Mouse (Mus musculus) intestine, embryonic 16.5 days (tissue): ENCODE data around the gene Ccl17. TPM values are rescaled to one million over a fixed set of nuclear protein-coding genes. Genes with fewer than 3 reads are reported as not detected.
A peak's percentile ranks its signal among the peaks of the same experiment; 100 is the strongest.

Source experiments
- ATAC-seq: fragments of 200-750 bp; cut with Nextera tagmentation; 2 replicates; pipeline ENCODE4 v1.8.0; 2017; ENCODE audit warnings: moderate TSS enrichment, moderate library complexity
- H3K27ac ChIP-seq: fragments of 300-500 bp; sonication (generic); 2 replicates; pipeline ENCODE4 v1.5.1; 2014; ENCODE audit warnings: mild to moderate bottlenecking, low read length
- H3K27me3 ChIP-seq: fragments of 300-500 bp; sonication (generic); replicated peaks from 2 replicates; pipeline ENCODE4 v1.6.1; 2014; ENCODE audit warnings: low read length, control low read depth, mixed read lengths; ENCODE audit not compliant: control insufficient read depth, insufficient read depth
- H3K36me3 ChIP-seq: fragments of 300-500 bp; sonication (generic); 2 replicates; pipeline ENCODE4 v1.6.1; 2014; ENCODE audit warnings: low read length, control low read depth; ENCODE audit not compliant: control insufficient read depth, insufficient read depth
- H3K4me1 ChIP-seq: fragments of 300-500 bp; sonication (generic); 2 replicates; pipeline ENCODE4 v1.6.1; 2014; ENCODE audit warnings: low read length, control low read depth, mixed read lengths; ENCODE audit not compliant: control insufficient read depth, insufficient read depth
- H3K4me2 ChIP-seq: fragments of 300-500 bp; sonication (generic); 2 replicates; pipeline ENCODE4 v1.6.1; 2014; ENCODE audit warnings: low read depth, low read length, control low read depth
- H3K4me3 ChIP-seq: fragments of 300-500 bp; sonication (generic); 2 replicates; pipeline ENCODE4 v1.5.1; 2014; ENCODE audit warnings: mild to moderate bottlenecking, low read length
- H3K9ac ChIP-seq: fragments of 300-500 bp; sonication (generic); 2 replicates; pipeline ENCODE4 v1.6.1; 2014; ENCODE audit warnings: low read depth, low read length
- H3K9me3 ChIP-seq: fragments of 300-500 bp; sonication (generic); 2 replicates; pipeline ENCODE4 v1.6.1; 2016; ENCODE audit warnings: low read length, control low read depth; ENCODE audit not compliant: control insufficient read depth
- WGBS: fragments of 180-500 bp; shearing (Covaris S2); extraction: QIAGEN DNeasy Blood & Tissue Kit; methylation state at CpG from one replicate; pipeline ENCODE4 v1.1.7; 2014; 5-methylcytosine and 5-hydroxymethylcytosine counted together
- polyA plus RNA-seq: library from polyadenylated mRNA; unstranded; fragments of >200 nt; fragmentation: Nextera tagmentation; extraction: Ambion mirVana; gene quantifications from 2 replicates; pipeline ENCODE4 v1.2.1, GENCODE M21; 2015

Gene Ccl17
- polyA plus RNA-seq, 1 experiment from 2014 or later, result 0.29 TPM

GRCm38 (mm10) chr8:94785995-94786595 lies 24.2 kb upstream of the Ccl17 start:
- ATAC-seq, result no peak
- H3K27ac ChIP-seq, result peak overlapping the region; percentile 87
- H3K4me1 ChIP-seq, result peaks cover 21% of the 10 kb centered on the region
- H3K4me3 ChIP-seq, result no peak overlapping the region
- H3K36me3 ChIP-seq, result no peaks in the 10 kb centered on the region
- H3K4me2 ChIP-seq, result no peak overlapping the region
- WGBS, result 60% methylated on average over 6 of the region's 6 CpGs
- no peak overlapping the region for H3K9ac ChIP-seq
- no peaks in the 10 kb centered on the region for H3K27me3 ChIP-seq
- H3K9me3 ChIP-seq, result no peaks in the 10 kb centered on the region

GRCm38 (mm10) chr8:94787524-94788501 lies 22.4 kb upstream of the Ccl17 start:
- Histone ChIP-seq H3K9me3 (no peaks in the 10 kb centered on the region), H3K27me3 (no peaks in the 10 kb centered on the region), H3K4me2 (no peak overlapping the region), H3K4me3 (no peak overlapping the region), H3K36me3 (no peaks in the 10 kb centered on the region), H3K4me1 (peaks cover 16% of the 10 kb centered on the region; the same call in 1 of the 2 replicates), H3K27ac (peak overlapping the region; percentile 67), H3K9ac (no peak overlapping the region)
- WGBS, result 67% methylated on average over 15 of the region's 15 CpGs
- peak; percentile 73 for ATAC-seq

- Histone ChIP-seq H3K36me3 (no peaks in the 10 kb centered on the region), H3K4me1 (peaks cover 11% of the 10 kb centered on the region; the same call in 1 of the 2 replicates), H3K27ac (no peak overlapping the region), H3K4me3 (no peak overlapping the region), H3K9me3 (no peaks in the 10 kb centered on the region), H3K4me2 (no peak overlapping the region), H3K9ac (no peak overlapping the region), H3K27me3 (no peaks in the 10 kb centered on the region)
- 73% methylated on average over 10 of the region's 10 CpGs for WGBS
- ATAC-seq, result no peak
Observed at GRCm38 (mm10) chr8:94789256-94789955, 20.8 kb upstream of the Ccl17 start.

- H3K27ac ChIP-seq, result no peak overlapping the region
- H3K4me3 ChIP-seq, result no peak overlapping the region
- no peak overlapping the region for H3K9ac ChIP-seq
- no peak overlapping the region for H3K4me2 ChIP-seq
- H3K9me3 ChIP-seq, result no peaks in the 10 kb centered on the region
- no peaks in the 10 kb centered on the region for H3K27me3 ChIP-seq
- 86% methylated on average over 4 of the region's 4 CpGs for WGBS
- no peaks in the 10 kb centered on the region for H3K36me3 ChIP-seq
- ATAC-seq, result no peak
- H3K4me1 ChIP-seq, result no peaks in the 10 kb centered on the region
Observed at GRCm38 (mm10) chr8:94794368-94794767, 15.9 kb upstream of the Ccl17 start.

- H3K4me3 ChIP-seq, result no peak overlapping the region
- 95% methylated on average over 2 of the region's 2 CpGs for WGBS
- ATAC-seq, result no peak
- no peaks in the 10 kb centered on the region for H3K27me3 ChIP-seq
- no peaks in the 10 kb centered on the region for H3K4me1 ChIP-seq
- H3K27ac ChIP-seq, result no peak overlapping the region
- H3K9ac ChIP-seq, result no peak overlapping the region
- H3K4me2 ChIP-seq, result no peak overlapping the region
- H3K36me3 ChIP-seq, result no peaks in the 10 kb centered on the region
- H3K9me3 ChIP-seq, result no peaks in the 10 kb centered on the region
Observed at GRCm38 (mm10) chr8:94794782-94795181, 15.5 kb upstream of the Ccl17 start.

GRCm38 (mm10) chr8:94800278-94800968 lies 9.8 kb upstream of the Ccl17 start:
- no peak for ATAC-seq
- no peaks in the 10 kb centered on the region for H3K9me3 ChIP-seq
- 59% methylated on average over 7 of the region's 7 CpGs for WGBS

GRCm38 (mm10) chr8:94801293-94802095 lies 8.8 kb upstream of the Ccl17 start:
- no peak overlapping the region for H3K4me3 ChIP-seq
- H3K9ac ChIP-seq, result no peak overlapping the region
- no peaks in the 10 kb centered on the region for H3K27me3 ChIP-seq
- 43% methylated on average over 14 of the region's 14 CpGs for WGBS
- no peaks in the 10 kb centered on the region; the same call in 1 of the 2 replicates for H3K4me1 ChIP-seq
- no peak overlapping the region for H3K27ac ChIP-seq
- no peaks in the 10 kb centered on the region for H3K36me3 ChIP-seq
- H3K9me3 ChIP-seq, result no peaks in the 10 kb centered on the region
- no peak for ATAC-seq
- H3K4me2 ChIP-seq, result peak overlapping the region; percentile 21; the same call in 1 of the 2 replicates

More at GRCm38 (mm10) chr8:94800278-94800968, 9.8 kb upstream of the Ccl17 start:
- H3K36me3 ChIP-seq, result no peaks in the 10 kb centered on the region
- H3K27me3 ChIP-seq, result no peaks in the 10 kb centered on the region
- H3K4me1 ChIP-seq, result no peaks in the 10 kb centered on the region
- H3K9ac ChIP-seq, result no peak overlapping the region
- no peak overlapping the region for H3K4me2 ChIP-seq
- H3K27ac ChIP-seq, result no peak overlapping the region
- H3K4me3 ChIP-seq, result no peak overlapping the region

- WGBS, result 57% methylated on average over 4 of the region's 4 CpGs
- Histone ChIP-seq H3K36me3 (no peaks in the 10 kb centered on the region), H3K9me3 (no peaks in the 10 kb centered on the region), H3K27me3 (no peaks in the 10 kb centered on the region), H3K9ac (no peak overlapping the region), H3K4me3 (no peak overlapping the region), H3K4me2 (no peak overlapping the region), H3K27ac (no peak overlapping the region), H3K4me1 (no peaks in the 10 kb centered on the region; the same call in 1 of the 2 replicates)
- no peak for ATAC-seq
Observed at GRCm38 (mm10) chr8:94802375-94802774, 7.9 kb upstream of the Ccl17 start.
